16 mouse cellular contexts compared by ENCODE assay signal in genomic region chr13:115211285-115211684, GRCm38 (mm10).
"Had no signal": no experiment of that assay in that cellular context is flagged by ENCODE, and none has a peak within 500 bp of the region (broad histone marks: within the 10 kb centered on the region; RNA-seq: fewer than 3 reads in every experiment).

No protein-coding gene starts in this region.

- H3K9ac ChIP-seq: kidney, embryonic 15.5 days; liver, embryonic 12.5 days; liver, embryonic 15.5 days; lung, embryonic 15.5 days had no signal

- H3K27me3 ChIP-seq: kidney, embryonic 15.5 days; liver, embryonic 12.5 days; liver, embryonic 15.5 days; lung, embryonic 15.5 days; megakaryocyte, embryonic 14.5 days had no signal

- DNase-seq: kidney, adult 11 months; kidney, postnatal 10 days; layer of hippocampus, postnatal 36 days; liver; lung, postnatal 10 days; thymus, adult 2 months; thymus, postnatal 14 days; thymus, postnatal 4 days had no signal

- H3K4me2 ChIP-seq: kidney, embryonic 15.5 days; liver, embryonic 12.5 days; liver, embryonic 15.5 days; lung, embryonic 15.5 days had no signal

- H3K4me3 ChIP-seq: kidney, embryonic 15.5 days; left cerebral cortex, adult 2 months; liver, embryonic 12.5 days; liver, embryonic 15.5 days; lung, embryonic 15.5 days; megakaryocyte, embryonic 14.5 days; midbrain, embryonic 10.5 days had no signal

- H3K9me3 ChIP-seq: kidney, embryonic 15.5 days; liver, embryonic 12.5 days; liver, embryonic 15.5 days; lung, embryonic 15.5 days; megakaryocyte, embryonic 14.5 days; midbrain, embryonic 10.5 days had no signal

- H3K27ac ChIP-seq: kidney, embryonic 15.5 days; left cerebral cortex, adult 2 months; liver, embryonic 12.5 days; liver, embryonic 15.5 days; lung, embryonic 15.5 days; midbrain, embryonic 10.5 days; stomach, postnatal 0 days had no signal

- ATAC-seq: liver, embryonic 12.5 days had no signal

- H3K36me3 ChIP-seq: kidney, embryonic 15.5 days; liver, embryonic 12.5 days; liver, embryonic 15.5 days; lung, embryonic 15.5 days; midbrain, embryonic 10.5 days had no signal

- H3K4me1 ChIP-seq: kidney, embryonic 15.5 days; liver, embryonic 12.5 days; liver, embryonic 15.5 days; lung, embryonic 15.5 days; megakaryocyte, embryonic 14.5 days; midbrain, embryonic 10.5 days had no signal
